Mouse (Mus musculus) erythroid progenitor cell, adult 5-6 weeks (primary cell): ENCODE data around the gene Olfr1410. TPM values are rescaled to one million over a fixed set of nuclear protein-coding genes. Genes with fewer than 3 reads are reported as not detected.

Experiments
- ATAC-seq: replicated peaks from 2 replicates; pipeline ENCODE4 v1.8.0; 2016; ENCODE audit warnings: moderate number of reproducible peaks, mild to moderate bottlenecking, moderate TSS enrichment, inconsistent platforms; ENCODE audit not compliant: poor library complexity, low FRiP score, severe bottlenecking
- total RNA-seq, 2 experiments: library from RNA; stranded (forward) in 1 of 2; stranded (reverse) in 1 of 2; fragments of 150-400 nt in 1 of 2; fragments of 186-747, 209-891 nt in 1 of 2; gene quantifications; 2 replicates each; pipeline versions ENCODE4 v1.2.3 to v1.2.4; 2015 to 2017; ENCODE audit warnings: low replicate concordance in 2 of 2

The Olfr1410 gene
- total RNA-seq, 2 experiments from 2014 or later: not detected

GRCm38 (mm10) chr1:92638181-92638580 lies 32.6 kb downstream of the Olfr1410 start:
- ATAC-seq: no peak

GRCm38 (mm10) chr1:92638736-92639135 lies 33.2 kb downstream of the Olfr1410 start:
- ATAC-seq: no peak

GRCm38 (mm10) chr1:92640393-92640792 lies 34.8 kb downstream of the Olfr1410 start:
- no peak for ATAC-seq

- peak; percentile 87 for ATAC-seq
These were observed 36.1 kb downstream of the Olfr1410 start, which contains the start of gene Cops9 for GRCm38 (mm10) chr1:92641514-92642272. Cops9 (minus strand) TSS chr1:92641985.

GRCm38 (mm10) chr1:92643691-92644090 lies 38.1 kb downstream of the Olfr1410 start:
- no peak for ATAC-seq

- no peak for ATAC-seq
These were observed 39.3 kb downstream of the Olfr1410 start for GRCm38 (mm10) chr1:92644916-92645315.

GRCm38 (mm10) chr1:92646111-92646510 lies 40.5 kb downstream of the Olfr1410 start:
- no peak for ATAC-seq

- ATAC-seq: no peak
These were observed 41.0 kb downstream of the Olfr1410 start for GRCm38 (mm10) chr1:92646601-92647000.

GRCm38 (mm10) chr1:92647026-92647425 lies 41.4 kb downstream of the Olfr1410 start:
- no peak for ATAC-seq

GRCm38 (mm10) chr1:92647752-92648151 lies 42.2 kb downstream of the Olfr1410 start:
- ATAC-seq: peak; percentile 56

GRCm38 (mm10) chr1:92648197-92648596 lies 42.6 kb downstream of the Olfr1410 start:
- ATAC-seq: no peak

- 0 out of 2 replicates have a peak, but pooled peaks have one; percentile 48 for ATAC-seq
These were observed 43.1 kb downstream of the Olfr1410 start, which contains the start of gene Otos for GRCm38 (mm10) chr1:92648673-92649072. Otos (minus strand) TSS chr1:92648841.

GRCm38 (mm10) chr1:92651467-92651866 lies 45.9 kb downstream of the Olfr1410 start:
- ATAC-seq: no peak

GRCm38 (mm10) chr1:92653179-92653578 lies 47.6 kb downstream of the Olfr1410 start:
- no peak for ATAC-seq

GRCm38 (mm10) chr1:92654676-92655075 lies 49.1 kb downstream of the Olfr1410 start:
- no peak; the same call in 1 of the 2 replicates for ATAC-seq

- no peak for ATAC-seq
These were observed 51.6 kb downstream of the Olfr1410 start for GRCm38 (mm10) chr1:92657025-92657820.

- no peak for ATAC-seq
These were observed 53.8 kb downstream of the Olfr1410 start for GRCm38 (mm10) chr1:92659392-92659791.
